Mouse (Mus musculus) ES-E14 (cell line): ENCODE data around the gene Tepsin.

ENCODE experiments used
- ZC3H11A ChIP-seq: IDR thresholded peaks from 2 replicates; pipeline ENCODE4 v1.6.1; 2012; ENCODE audit warnings: low read depth, mild to moderate bottlenecking, inconsistent platforms, low read length, borderline replicate concordance
- ZNF384 ChIP-seq: IDR thresholded peaks from 2 replicates; pipeline ENCODE4 v1.6.1; 2012; ENCODE audit warnings: low read depth, low read length, inconsistent platforms

GRCm38 (mm10) chr11:120107796-120108195, 9.3 kb upstream of the Tepsin start:
- TF ChIP-seq ZC3H11A (no peak), ZNF384 (no peak)
